Mouse (Mus musculus): ENCODE measurements around the gene Cmtm2b. TPM values are rescaled to one million over a fixed set of nuclear protein-coding genes. Genes with fewer than 3 reads are reported as not detected.

Gene Cmtm2b
- total RNA-seq, 2 experiments from 2014 or later, result not detected

Other genes with a start within 250 kb of the Cmtm2b start
- 1 to 10 TPM; 8.5 to 9.1 TPM for gene Cdh5, start 220.6 kb upstream of the Cmtm2b start, total RNA-seq (2021)
- 1 to 10 TPM; 5.7 to 5.8 TPM for gene Bean1, start 151.8 kb upstream of the Cmtm2b start, total RNA-seq (2021)
- gene Tk2, start 73.7 kb upstream of the Cmtm2b start, total RNA-seq (2021), result 10 to 100 TPM; 35.5 to 38.6 TPM
- gene Cklf, start 71.4 kb upstream of the Cmtm2b start, total RNA-seq (2021), result 1 to 10 TPM; 5.8 to 8.0 TPM
- not detected for gene Cmtm2a, start 29.0 kb upstream of the Cmtm2b start, total RNA-seq (2021)
- not detected for gene Gm45711, start 12.1 kb upstream of the Cmtm2b start, total RNA-seq (2021)
- gene Cmtm1, start 12.1 kb upstream of the Cmtm2b start, total RNA-seq (2021), result not detected
- not detected for gene Gm11020, start 663 bp upstream of the Cmtm2b start, total RNA-seq (2021)
- gene Cmtm3, start 17.2 kb downstream of the Cmtm2b start, total RNA-seq (2021), result 10 to 100 TPM; 11.7 to 17.4 TPM
- 10 to 100 TPM; 59.5 to 62.7 TPM for gene Cmtm4, start 73.6 kb downstream of the Cmtm2b start, total RNA-seq (2021)
- gene Dync1li2, start 120.8 kb downstream of the Cmtm2b start, total RNA-seq (2021), result 100 to 1,000 TPM; 246 to 289 TPM
- under 1 TPM; 0.35 to 0.66 TPM for gene Terb1, start 187.7 kb downstream of the Cmtm2b start, total RNA-seq (2021)
- 10 to 100 TPM; 45.5 to 48.9 TPM for gene Nae1, start 212.4 kb downstream of the Cmtm2b start, total RNA-seq (2021)
- 10 to 100 TPM; 15.2 to 17.7 TPM for gene Car7, start 212.5 kb downstream of the Cmtm2b start, total RNA-seq (2021)